Mouse (Mus musculus): Measurements from ENCODE around the gene Lman1l. TPM values are rescaled to one million over a fixed set of nuclear protein-coding genes. Genes with fewer than 3 reads are reported as not detected.

The Lman1l gene
- total RNA-seq, 1 experiment: 0.22 TPM

- H3K36me3 ChIP-seq (ENCODE audit: control insufficient read depth, insufficient read depth, low read length, poor library complexity, severe bottlenecking): no peaks in the 10 kb centered on the region
- in situ Hi-C loops (cut with MboI; ENCODE audit: low sequenced_read_pairs in 2 of 2, unreplicated experiment in 2 of 2): no loop called here
- no peak overlapping the region for H3K9ac ChIP-seq (ENCODE audit: insufficient read depth, low read depth, low read length, poor library complexity, severe bottlenecking)
- DNase-seq (ENCODE audit: low read depth, low spot score): no peak
- no peak overlapping the region for H3K4me3 ChIP-seq (ENCODE audit: insufficient read depth in 1 of 2, low read depth in 1 of 2, low read length in 2 of 2, poor library complexity in 1 of 2, severe bottlenecking in 1 of 2)
- H3K9me3 ChIP-seq (ENCODE audit: control insufficient read depth, insufficient read depth, low read depth, low read length): no peaks in the 10 kb centered on the region
- peaks cover 0 to 2% of the 10 kb centered on the region in 2 experiments; a peak in 1 of 4 replicates for H3K4me1 ChIP-seq (ENCODE audit: control insufficient read depth in 2 of 2, insufficient read depth in 2 of 2, low read length in 2 of 2, poor library complexity in 1 of 2)
- H3K27ac ChIP-seq (ENCODE audit: insufficient read depth, low read depth, low read length, poor library complexity, severe bottlenecking): no peak overlapping the region
- TF ChIP-seq CHD2 (IDR thresholded peaks at IDR 0.05; ENCODE audit: low read depth, low read length) (no peak), ZNF384 (IDR thresholded peaks at IDR 0.05; ENCODE audit: low read depth, low read length) (no peak), ZC3H11A (IDR thresholded peaks at IDR 0.05; ENCODE audit: borderline replicate concordance, low read depth, low read length) (no peak), HCFC1 (IDR thresholded peaks at IDR 0.05; ENCODE audit: borderline replicate concordance, insufficient read depth, low read length) (no peak), MAFK (IDR thresholded peaks at IDR 0.05; ENCODE audit: insufficient read depth, low read depth, low read length) (no peak)
Observed at GRCm38 (mm10) chr9:57667136-57667535, 46.6 kb upstream of the Lman1l start.

GRCm38 (mm10) chr9:57666536-57666935 is 46.0 kb upstream of the Lman1l start:
- Histone ChIP-seq H3K27ac (ENCODE audit: insufficient read depth, low read depth, low read length, poor library complexity, severe bottlenecking) (no peak overlapping the region), H3K36me3 (ENCODE audit: control insufficient read depth, insufficient read depth, low read length, poor library complexity, severe bottlenecking) (no peaks in the 10 kb centered on the region), H3K9ac (ENCODE audit: insufficient read depth, low read depth, low read length, poor library complexity, severe bottlenecking) (no peak overlapping the region), H3K4me3 (ENCODE audit: insufficient read depth in 1 of 2, low read depth in 1 of 2, low read length in 2 of 2, poor library complexity in 1 of 2, severe bottlenecking in 1 of 2) (no peak overlapping the region), H3K4me1 (ENCODE audit: control insufficient read depth in 2 of 2, insufficient read depth in 2 of 2, low read length in 2 of 2, poor library complexity in 1 of 2) (peaks cover 0 to 2% of the 10 kb centered on the region in 2 experiments; a peak in 1 of 4 replicates), H3K9me3 (ENCODE audit: control insufficient read depth, insufficient read depth, low read depth, low read length) (no peaks in the 10 kb centered on the region)
- in situ Hi-C loops (cut with MboI; ENCODE audit: low sequenced_read_pairs in 2 of 2, unreplicated experiment in 2 of 2): no loop called here
- no peak for TF ChIP-seq ZC3H11A (IDR thresholded peaks at IDR 0.05; ENCODE audit: borderline replicate concordance, low read depth, low read length)
- no peak for TF ChIP-seq HCFC1 (IDR thresholded peaks at IDR 0.05; ENCODE audit: borderline replicate concordance, insufficient read depth, low read length)
- no peak for TF ChIP-seq ZNF384 (IDR thresholded peaks at IDR 0.05; ENCODE audit: low read depth, low read length)
- no peak for TF ChIP-seq MAFK (IDR thresholded peaks at IDR 0.05; ENCODE audit: insufficient read depth, low read depth, low read length)
- TF ChIP-seq CHD2 (IDR thresholded peaks at IDR 0.05; ENCODE audit: low read depth, low read length): no peak
- DNase-seq (ENCODE audit: low read depth, low spot score): no peak

- TF ChIP-seq ZC3H11A (IDR thresholded peaks at IDR 0.05; ENCODE audit: borderline replicate concordance, low read depth, low read length) (no peak), CHD2 (IDR thresholded peaks at IDR 0.05; ENCODE audit: low read depth, low read length) (no peak), ZNF384 (IDR thresholded peaks at IDR 0.05; ENCODE audit: low read depth, low read length) (no peak), MAFK (IDR thresholded peaks at IDR 0.05; ENCODE audit: insufficient read depth, low read depth, low read length) (no peak), HCFC1 (IDR thresholded peaks at IDR 0.05; ENCODE audit: borderline replicate concordance, insufficient read depth, low read length) (no peak)
- in situ Hi-C loops (cut with MboI; ENCODE audit: low sequenced_read_pairs in 2 of 2, unreplicated experiment in 2 of 2): no loop called here
- H3K36me3 ChIP-seq (ENCODE audit: control insufficient read depth, insufficient read depth, low read length, poor library complexity, severe bottlenecking): no peaks in the 10 kb centered on the region
- H3K9me3 ChIP-seq (ENCODE audit: control insufficient read depth, insufficient read depth, low read depth, low read length): no peaks in the 10 kb centered on the region
- H3K4me3 ChIP-seq (ENCODE audit: insufficient read depth in 1 of 2, low read depth in 1 of 2, low read length in 2 of 2, poor library complexity in 1 of 2, severe bottlenecking in 1 of 2): no peak overlapping the region
- no peak for DNase-seq (ENCODE audit: low read depth, low spot score)
- H3K27ac ChIP-seq (ENCODE audit: insufficient read depth, low read depth, low read length, poor library complexity, severe bottlenecking): no peak overlapping the region
- peaks cover 0 to 2% of the 10 kb centered on the region in 2 experiments; a peak in 1 of 4 replicates for H3K4me1 ChIP-seq (ENCODE audit: control insufficient read depth in 2 of 2, insufficient read depth in 2 of 2, low read length in 2 of 2, poor library complexity in 1 of 2)
- no peak overlapping the region for H3K9ac ChIP-seq (ENCODE audit: insufficient read depth, low read depth, low read length, poor library complexity, severe bottlenecking)
Observed at GRCm38 (mm10) chr9:57664616-57665015, 44.0 kb upstream of the Lman1l start.

GRCm38 (mm10) chr9:57661552-57661951 is 41.0 kb upstream of the Lman1l start:
- no peak overlapping the region for H3K27ac ChIP-seq (ENCODE audit: insufficient read depth, low read depth, low read length, poor library complexity, severe bottlenecking)
- H3K4me3 ChIP-seq (ENCODE audit: insufficient read depth in 1 of 2, low read depth in 1 of 2, low read length in 2 of 2, poor library complexity in 1 of 2, severe bottlenecking in 1 of 2): no peak overlapping the region
- DNase-seq (ENCODE audit: low read depth, low spot score): no peak
- H3K9me3 ChIP-seq (ENCODE audit: control insufficient read depth, insufficient read depth, low read depth, low read length): no peaks in the 10 kb centered on the region
- no peak for TF ChIP-seq CHD2 (IDR thresholded peaks at IDR 0.05; ENCODE audit: low read depth, low read length)
- no peak for TF ChIP-seq ZNF384 (IDR thresholded peaks at IDR 0.05; ENCODE audit: low read depth, low read length)
- TF ChIP-seq ZC3H11A (IDR thresholded peaks at IDR 0.05; ENCODE audit: borderline replicate concordance, low read depth, low read length): no peak
- TF ChIP-seq MAFK (IDR thresholded peaks at IDR 0.05; ENCODE audit: insufficient read depth, low read depth, low read length): no peak
- in situ Hi-C loops (cut with MboI; ENCODE audit: low sequenced_read_pairs in 2 of 2, unreplicated experiment in 2 of 2): no loop called here
- H3K4me1 ChIP-seq (ENCODE audit: control insufficient read depth in 2 of 2, insufficient read depth in 2 of 2, low read length in 2 of 2, poor library complexity in 1 of 2): no peaks in the 10 kb centered on the region
- no peaks in the 10 kb centered on the region for H3K36me3 ChIP-seq (ENCODE audit: control insufficient read depth, insufficient read depth, low read length, poor library complexity, severe bottlenecking)
- no peak overlapping the region for H3K9ac ChIP-seq (ENCODE audit: insufficient read depth, low read depth, low read length, poor library complexity, severe bottlenecking)

- TF ChIP-seq ZNF384 (IDR thresholded peaks at IDR 0.05; ENCODE audit: low read depth, low read length) (no peak), HCFC1 (IDR thresholded peaks at IDR 0.05; ENCODE audit: borderline replicate concordance, insufficient read depth, low read length) (no peak), ZC3H11A (IDR thresholded peaks at IDR 0.05; ENCODE audit: borderline replicate concordance, low read depth, low read length) (no peak), CHD2 (IDR thresholded peaks at IDR 0.05; ENCODE audit: low read depth, low read length) (no peak), MAFK (IDR thresholded peaks at IDR 0.05; ENCODE audit: insufficient read depth, low read depth, low read length) (no peak)
- H3K4me1 ChIP-seq (ENCODE audit: control insufficient read depth in 2 of 2, insufficient read depth in 2 of 2, low read length in 2 of 2, poor library complexity in 1 of 2): no peaks in the 10 kb centered on the region; a peak in 1 of 4 replicates
- no peaks in the 10 kb centered on the region for H3K9me3 ChIP-seq (ENCODE audit: control insufficient read depth, insufficient read depth, low read depth, low read length)
- no peak overlapping the region for H3K27ac ChIP-seq (ENCODE audit: insufficient read depth, low read depth, low read length, poor library complexity, severe bottlenecking)
- DNase-seq (ENCODE audit: low read depth, low spot score): no peak
- H3K4me3 ChIP-seq (ENCODE audit: insufficient read depth in 1 of 2, low read depth in 1 of 2, low read length in 2 of 2, poor library complexity in 1 of 2, severe bottlenecking in 1 of 2): no peak overlapping the region
- no peak overlapping the region for H3K9ac ChIP-seq (ENCODE audit: insufficient read depth, low read depth, low read length, poor library complexity, severe bottlenecking)
- H3K36me3 ChIP-seq (ENCODE audit: control insufficient read depth, insufficient read depth, low read length, poor library complexity, severe bottlenecking): no peaks in the 10 kb centered on the region
- in situ Hi-C loops (cut with MboI; ENCODE audit: low sequenced_read_pairs in 2 of 2, unreplicated experiment in 2 of 2): no loop called here
Observed at GRCm38 (mm10) chr9:57660501-57660900, 39.9 kb upstream of the Lman1l start.

Measured in ES-E14 (cell line).